Mouse (Mus musculus) kidney, adult 2 months (tissue): ENCODE measurements around the gene Inka2.

Experiments
- CTCF ChIP-seq: fragments of 200-500 bp; conservative IDR thresholded peaks from 2 replicates; pipeline ENCODE4 v1.5.1; 2011; ENCODE audit warnings: low read depth, mild to moderate bottlenecking, control low read depth, low read length, moderate library complexity, mixed read lengths; ENCODE audit not compliant: insufficient read depth, insufficient read length
- POLR2A ChIP-seq: fragments of 200-500 bp; IDR thresholded peaks from one replicate; pipeline ENCODE4 v1.6.1; 2011; ENCODE audit warnings: low read depth, low read length, control low read depth

DNA sequence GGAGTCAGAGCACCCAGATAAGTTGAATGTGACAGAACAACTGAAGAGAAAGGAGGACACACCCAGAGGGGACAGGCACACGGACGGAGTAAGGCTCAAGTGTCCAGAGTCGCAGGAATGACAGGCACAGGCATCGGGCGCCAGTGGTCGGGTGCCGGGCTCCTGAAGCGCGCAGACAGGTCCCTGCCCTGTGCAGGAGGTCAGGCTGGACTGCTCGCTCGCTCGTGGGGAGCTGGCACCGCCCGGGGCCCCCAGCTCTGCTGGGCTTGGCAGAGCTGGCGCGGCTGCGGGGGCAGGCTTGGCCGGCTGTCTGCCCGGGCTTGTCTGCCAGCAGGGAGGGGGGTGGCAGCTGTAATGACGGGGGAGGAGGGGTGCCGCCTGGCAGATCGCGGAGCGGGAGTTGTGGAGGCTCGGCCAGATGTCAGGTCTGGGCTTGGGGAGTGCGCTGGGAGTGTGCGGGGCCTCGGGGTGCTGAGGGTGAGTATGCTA lies 706 bp downstream of the Inka2 start:
- TF ChIP-seq CTCF = no peak
- no peak for TF ChIP-seq POLR2A
